Mouse (Mus musculus) lung, postnatal 25 days (tissue): ENCODE data around the gene Fndc3a.

Experiments used
- DNase-seq: peaks from one replicate; pipeline ENCODE4 v3.0.0; 2022; ENCODE audit warnings: low spot score

Gene Fndc3a

GRCm38 (mm10) chr14:72709710-72710340 is at the start of gene Fndc3a:
Fndc3a (minus strand) TSS chr14:72710003.
- DNase-seq: peak; percentile 84

DNA sequence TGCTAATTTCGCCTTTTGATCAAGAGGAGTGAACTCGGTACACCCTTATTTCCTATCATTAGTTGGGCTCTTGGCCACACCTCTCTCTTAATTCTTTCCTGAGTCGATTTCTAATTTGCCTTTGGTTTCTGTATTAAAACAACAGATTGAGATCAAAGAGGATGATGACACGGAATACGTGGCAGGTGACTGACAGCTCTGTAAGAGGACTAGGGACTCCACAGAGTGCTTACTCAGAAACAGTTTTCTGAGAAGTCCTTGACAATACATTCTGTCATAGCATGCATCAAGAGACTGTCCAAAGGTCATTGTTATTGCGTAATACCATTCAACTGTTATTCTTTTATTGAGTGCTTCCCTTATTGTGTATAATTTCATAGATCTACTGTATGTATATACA is 43.1 kb upstream of the Fndc3a start:
- DNase-seq: no peak

DNA sequence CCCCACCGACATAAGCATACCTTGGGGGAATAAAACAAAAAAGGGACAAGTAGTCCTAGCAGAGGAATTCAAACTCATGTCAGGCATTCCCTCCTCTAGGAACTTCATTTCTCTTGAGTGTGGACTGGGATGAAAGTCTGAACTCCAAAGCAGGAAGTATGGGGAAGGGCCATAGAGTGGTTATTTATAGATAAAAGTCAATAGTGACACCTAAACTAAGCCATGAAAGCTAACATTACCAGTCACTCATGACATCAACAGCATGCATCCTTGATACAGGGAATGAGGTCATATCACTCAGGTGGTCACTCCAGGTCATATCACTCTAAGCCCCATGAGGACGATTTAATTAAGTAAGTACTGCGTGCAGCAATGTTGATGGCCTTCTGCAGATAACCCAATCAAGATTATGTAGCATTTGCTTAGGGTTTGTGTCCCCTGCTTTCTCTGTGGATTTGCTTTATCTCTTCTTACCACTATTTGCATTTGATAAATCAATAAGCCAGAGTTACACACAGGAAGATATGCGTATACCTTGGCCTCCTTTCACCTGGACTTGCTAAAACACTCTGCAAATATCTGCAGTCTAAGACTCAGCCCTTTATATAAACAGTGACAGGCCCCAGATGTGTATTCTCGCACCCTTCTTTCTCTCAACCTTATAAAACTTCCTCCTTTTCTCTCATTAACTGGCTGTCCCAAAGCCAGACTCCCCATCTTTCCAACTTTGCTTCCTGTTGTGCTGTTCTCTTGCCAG is 40.8 kb upstream of the Fndc3a start:
- no peak for DNase-seq

GRCm38 (mm10) chr14:72748331-72748730 is 38.5 kb upstream of the Fndc3a start:
- DNase-seq: no peak

DNA sequence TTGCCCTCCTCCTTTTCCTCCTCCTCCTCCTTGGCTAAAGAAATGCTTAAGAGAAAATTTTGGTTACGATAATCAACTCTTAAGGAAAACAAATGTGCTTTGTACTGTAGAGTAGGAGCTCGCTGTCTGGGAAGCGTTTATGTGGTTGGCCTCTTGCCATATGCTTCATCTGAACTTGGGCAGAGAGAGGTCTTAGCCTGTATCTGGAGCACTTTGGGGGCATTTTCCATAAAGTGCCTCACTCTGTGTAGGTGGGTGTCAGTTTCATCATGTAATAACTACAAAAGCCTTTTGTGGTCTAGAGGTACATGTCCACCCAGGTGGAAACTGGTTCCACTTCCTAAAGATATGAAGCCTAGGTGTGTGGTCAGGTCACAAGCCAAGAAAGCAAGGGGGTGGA is 31.9 kb upstream of the Fndc3a start:
- DNase-seq: no peak

- DNase-seq: no peak
Observed at GRCm38 (mm10) chr14:72740336-72740735, 30.5 kb upstream of the Fndc3a start.

DNA sequence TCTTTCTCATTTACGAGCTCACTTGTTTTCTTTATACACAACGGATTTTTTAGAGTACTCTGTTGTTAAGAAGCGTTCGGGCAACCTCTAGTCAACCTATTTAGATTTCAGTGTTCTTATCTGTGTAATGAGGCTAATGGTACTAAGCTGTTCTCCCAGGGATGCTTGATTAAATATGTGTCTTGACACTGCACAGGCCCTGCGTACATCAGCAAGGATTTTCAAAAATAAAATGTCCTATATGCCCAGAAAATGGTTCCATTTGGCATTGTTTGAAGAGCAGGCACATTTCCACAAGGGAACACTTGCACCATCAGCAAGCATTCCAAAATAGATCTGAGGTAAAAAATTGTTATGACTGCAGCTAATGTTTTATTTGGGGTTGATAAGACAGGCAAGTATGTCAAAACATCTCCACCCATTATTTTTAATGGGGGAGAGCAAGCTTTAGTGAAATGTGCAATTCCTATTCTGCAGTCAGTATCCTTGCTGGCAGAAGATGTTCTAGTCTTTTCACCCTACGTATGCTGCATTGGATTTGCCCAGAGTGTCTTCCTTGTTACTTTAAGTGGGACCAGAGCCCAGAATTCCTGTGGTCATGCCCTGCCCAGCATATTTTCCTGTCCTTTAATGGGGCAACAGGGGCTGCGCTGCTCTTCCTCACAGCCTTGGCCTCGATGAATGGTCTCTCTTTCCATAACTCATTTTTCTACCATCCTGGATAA is 29.8 kb upstream of the Fndc3a start:
- no peak for DNase-seq

DNA sequence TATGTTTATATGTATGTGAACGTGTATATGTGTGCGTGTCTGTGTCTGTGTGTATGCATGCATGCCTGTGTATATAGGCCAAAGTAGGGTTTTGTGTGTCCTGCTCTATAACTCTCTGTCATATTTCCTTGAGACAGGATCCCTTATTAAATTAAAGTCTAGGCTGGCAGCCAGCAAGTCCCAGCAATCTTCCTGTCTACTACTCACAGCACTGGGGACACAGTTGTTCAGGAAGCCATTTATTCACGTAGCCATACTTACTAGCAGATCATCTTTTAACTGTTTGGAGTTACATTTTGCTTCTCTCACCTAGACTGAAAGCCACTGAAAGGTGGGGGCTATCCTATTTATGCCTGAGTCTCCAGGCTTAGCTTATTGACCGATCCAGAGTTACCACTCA is 29.0 kb upstream of the Fndc3a start:
- no peak for DNase-seq

GRCm38 (mm10) chr14:72738217-72738616 is 28.4 kb upstream of the Fndc3a start:
- no peak for DNase-seq

- no peak for DNase-seq
Observed at GRCm38 (mm10) chr14:72725865-72726264, 16.1 kb upstream of the Fndc3a start.

DNA sequence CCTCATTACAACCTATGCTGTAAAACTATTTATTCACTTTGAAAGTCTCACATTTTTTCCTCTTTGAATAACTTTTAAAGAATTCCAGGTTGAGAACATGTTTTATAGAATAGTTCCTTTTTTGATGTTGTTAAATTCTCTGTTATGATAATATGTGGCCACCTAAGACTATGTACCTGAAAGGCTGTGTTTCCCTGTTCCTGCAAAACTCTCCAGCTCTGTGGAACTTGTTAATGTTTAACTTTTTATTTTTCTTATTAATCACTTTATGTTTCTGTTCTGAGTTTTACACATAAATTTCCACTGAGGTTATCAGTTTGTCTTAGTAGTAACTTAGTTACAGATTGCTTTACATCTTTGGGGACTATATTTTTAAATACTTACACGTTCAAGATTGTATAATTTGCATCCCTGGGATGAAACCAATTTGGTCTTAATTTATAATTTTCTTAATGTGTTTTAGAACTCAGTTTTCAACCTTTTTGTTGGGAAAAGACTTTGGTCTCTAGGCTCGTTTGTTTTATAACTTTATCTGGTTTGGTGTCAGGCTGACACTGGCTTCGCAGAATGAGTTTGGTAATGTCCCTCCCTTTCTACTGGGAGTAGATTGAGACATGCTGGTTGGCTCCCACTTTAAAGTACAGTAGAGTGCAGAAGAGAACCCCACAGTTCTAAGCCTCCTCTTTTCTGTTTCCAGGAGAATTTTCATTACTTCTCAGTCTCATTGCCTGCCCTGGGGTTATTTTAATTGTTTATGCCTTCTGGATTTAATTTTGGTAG is 12.7 kb upstream of the Fndc3a start:
- no peak for DNase-seq

GRCm38 (mm10) chr14:72716175-72716574 is 6.4 kb upstream of the Fndc3a start:
- no peak for DNase-seq

- DNase-seq: no peak
Observed at GRCm38 (mm10) chr14:72711130-72711529, 1.3 kb upstream of the Fndc3a start.

DNA sequence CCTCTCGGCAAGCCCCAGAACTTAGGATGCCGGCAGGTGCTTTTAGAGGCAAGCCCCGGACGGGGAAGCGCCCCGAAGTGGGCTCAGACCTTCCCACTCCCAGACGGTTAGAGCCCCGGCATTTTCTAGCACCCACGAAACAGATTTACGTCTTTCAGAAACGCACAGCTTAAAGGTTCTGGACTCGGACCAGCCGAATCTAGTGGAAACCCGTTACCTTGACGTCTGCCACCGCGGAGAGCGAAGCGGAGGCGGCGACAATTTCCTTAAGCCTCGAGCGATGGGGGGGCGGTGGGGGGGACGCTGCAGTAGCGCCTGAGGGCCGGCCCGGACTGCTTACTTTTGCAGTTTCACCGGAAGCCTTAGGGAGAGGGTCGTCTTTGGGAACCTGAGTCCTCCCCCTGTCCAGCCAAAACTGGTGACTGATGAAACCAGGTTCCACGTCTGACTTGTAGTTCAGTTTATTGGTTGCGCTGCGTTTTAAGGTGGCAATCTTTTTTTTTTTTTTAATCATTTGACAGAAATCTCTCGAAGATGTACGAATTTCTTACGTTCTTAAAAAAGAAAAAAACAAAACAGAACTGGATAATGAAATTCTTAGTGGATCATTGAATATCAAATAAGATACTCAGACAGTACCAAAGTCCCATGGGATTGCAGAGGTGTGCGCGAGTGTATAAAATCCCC is 681 bp upstream of the Fndc3a start:
- peak; percentile 12 for DNase-seq

- DNase-seq: peak; percentile 70
Observed at GRCm38 (mm10) chr14:72709091-72709709, 603 bp downstream of the Fndc3a start.

GRCm38 (mm10) chr14:72708581-72708991 is 1.2 kb downstream of the Fndc3a start:
- DNase-seq: peak; percentile 16

DNA sequence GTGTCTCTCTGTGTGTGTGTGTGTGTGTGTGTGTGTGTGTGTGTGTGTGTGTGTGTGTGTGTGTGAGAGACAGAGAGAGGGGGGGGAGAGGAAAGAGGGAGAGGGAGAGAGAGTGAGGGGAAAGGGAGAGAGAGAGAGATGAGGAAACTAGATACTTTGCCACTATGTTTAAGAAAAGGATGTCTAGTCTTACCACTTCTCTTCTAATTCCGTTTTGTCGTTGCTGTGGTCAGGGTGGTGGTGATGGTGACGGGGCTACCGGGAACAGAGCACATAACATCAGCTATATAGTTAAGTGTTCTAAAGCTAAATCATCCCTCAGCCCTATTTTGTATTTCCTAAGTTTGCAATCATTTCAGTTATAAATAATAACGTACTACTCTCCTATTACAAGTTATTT is 9.7 kb downstream of the Fndc3a start:
- DNase-seq: no peak

GRCm38 (mm10) chr14:72691406-72691805 is 18.4 kb downstream of the Fndc3a start:
- DNase-seq: no peak

DNA sequence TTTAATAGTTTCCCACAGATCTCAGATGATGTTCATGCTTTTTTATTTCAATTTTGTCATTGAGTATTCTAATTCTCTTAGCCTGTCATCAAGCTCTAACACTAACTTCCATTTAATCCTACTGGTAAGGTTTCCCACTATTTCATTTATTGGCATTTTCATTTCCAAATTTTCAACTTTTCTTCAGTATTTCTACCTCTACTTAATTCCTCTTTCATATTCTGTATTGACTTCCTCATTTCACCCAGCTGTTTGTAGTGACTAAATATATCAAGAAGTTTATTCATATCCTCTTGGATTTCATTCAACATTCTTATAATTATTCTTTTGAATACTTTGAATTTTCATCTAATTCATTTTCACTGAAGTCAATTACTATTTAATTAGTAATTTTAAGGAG is 20.3 kb downstream of the Fndc3a start:
- no peak for DNase-seq

DNA sequence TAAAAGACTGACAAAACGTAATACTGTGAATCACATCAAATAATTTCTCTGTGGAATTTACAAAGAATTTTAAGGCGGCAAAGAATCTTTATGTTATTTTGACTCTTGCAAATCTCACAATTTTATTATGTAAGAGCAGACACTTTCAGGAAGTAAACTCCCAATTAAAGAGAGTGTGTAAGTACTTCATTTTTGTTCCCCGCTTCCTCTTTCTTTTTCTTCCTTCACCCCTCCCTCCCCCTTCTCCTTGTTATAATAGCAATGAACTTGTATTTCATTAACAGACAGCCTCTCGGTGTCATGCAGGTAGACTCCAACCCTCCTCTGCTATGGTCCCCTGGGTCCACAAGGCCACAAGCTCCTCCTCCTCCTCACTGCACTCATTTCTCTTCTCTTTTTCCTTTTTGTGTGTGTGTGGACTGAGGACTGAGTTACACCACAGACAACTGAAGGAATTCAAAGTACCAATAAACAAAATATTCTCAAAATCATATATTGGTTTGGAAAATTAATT is 24.9 kb downstream of the Fndc3a start:
- DNase-seq: peak; percentile 19

GRCm38 (mm10) chr14:72677247-72677646 is 32.6 kb downstream of the Fndc3a start:
- DNase-seq: no peak
